Mouse (Mus musculus): ENCODE measurements at regions not wholly inside any gene's neighbourhood (a gene's known extent, or its start where the extent isn't known, plus 50 kb on each side); places are given as distances from the start of the nearest gene placed in this dataset.

- no peaks in the 10 kb centered on the region for H3K4me1 ChIP-seq
- no peaks in the 10 kb centered on the region for H3K27me3 ChIP-seq
- 72% methylated on average over 5 of the region's 5 CpGs for WGBS
- H3K27ac ChIP-seq, result no peak overlapping the region
- H3K4me3 ChIP-seq, result no peak overlapping the region
- H3K4me2 ChIP-seq (replicated peaks), result no peak overlapping the region
- no peaks in the 10 kb centered on the region for H3K9me3 ChIP-seq
- H3K36me3 ChIP-seq, result no peaks in the 10 kb centered on the region
- no peak for ATAC-seq (ENCODE audit: insufficient number of reproducible peaks, insufficient read depth, low FRiP score, low TSS enrichment)
- H3K9ac ChIP-seq, result no peak overlapping the region
Observed at GRCm38 (mm10) chr8:116215286-116215860, 289.4 kb upstream of the Dynlrb2 start.

DNA sequence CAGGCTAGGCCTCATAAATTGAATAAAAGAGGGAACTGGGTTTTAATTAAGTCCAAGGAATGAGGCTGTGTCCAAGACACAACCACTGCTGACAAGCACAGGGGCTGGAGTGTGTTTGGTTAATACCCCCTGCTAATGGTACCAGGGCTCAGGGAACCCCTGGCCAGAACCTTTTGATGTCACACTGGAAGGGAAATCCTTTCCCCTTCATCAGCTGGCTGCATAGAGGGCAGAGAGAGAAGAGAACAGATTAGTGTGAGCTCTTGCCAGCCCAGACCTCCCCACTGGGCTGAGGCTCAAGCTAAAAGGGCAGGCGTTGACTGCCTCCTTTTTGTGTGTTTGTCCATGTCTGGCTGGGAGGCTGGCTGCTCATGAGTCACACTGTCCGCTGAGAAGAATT, 301.1 kb upstream of the Dynlrb2 start:
- no peaks in the 10 kb centered on the region for H3K36me3 ChIP-seq
- no peak overlapping the region for H3K4me2 ChIP-seq (replicated peaks)
- H3K27ac ChIP-seq, result no peak overlapping the region
- no peak for ATAC-seq (ENCODE audit: insufficient number of reproducible peaks, insufficient read depth, low FRiP score, low TSS enrichment)
- no peaks in the 10 kb centered on the region for H3K27me3 ChIP-seq
- peaks cover 7% of the 10 kb centered on the region; the same call in 1 of the 2 replicates for H3K4me1 ChIP-seq
- no peak overlapping the region for H3K4me3 ChIP-seq
- H3K9ac ChIP-seq, result no peak overlapping the region
- peaks cover 7% of the 10 kb centered on the region; the same call in 1 of the 2 replicates for H3K9me3 ChIP-seq
- WGBS, result 57% methylated on average over 2 of the region's 2 CpGs

GRCm38 (mm10) chr8:116200459-116200999, 304.2 kb upstream of the Dynlrb2 start:
- H3K36me3 ChIP-seq, result no peaks in the 10 kb centered on the region
- H3K9me3 ChIP-seq, result no peaks in the 10 kb centered on the region
- H3K27me3 ChIP-seq, result no peaks in the 10 kb centered on the region
- no peak overlapping the region for H3K9ac ChIP-seq
- no peak overlapping the region for H3K4me3 ChIP-seq
- H3K4me1 ChIP-seq, result peaks cover 7% of the 10 kb centered on the region; the same call in 1 of the 2 replicates
- no peak overlapping the region for H3K27ac ChIP-seq
- no peak overlapping the region for H3K4me2 ChIP-seq (replicated peaks)
- WGBS, result 47% methylated on average over 11 of the region's 11 CpGs
- peak; percentile 10; the same call in 1 of the 2 replicates for ATAC-seq (ENCODE audit: insufficient number of reproducible peaks, insufficient read depth, low FRiP score, low TSS enrichment)

DNA sequence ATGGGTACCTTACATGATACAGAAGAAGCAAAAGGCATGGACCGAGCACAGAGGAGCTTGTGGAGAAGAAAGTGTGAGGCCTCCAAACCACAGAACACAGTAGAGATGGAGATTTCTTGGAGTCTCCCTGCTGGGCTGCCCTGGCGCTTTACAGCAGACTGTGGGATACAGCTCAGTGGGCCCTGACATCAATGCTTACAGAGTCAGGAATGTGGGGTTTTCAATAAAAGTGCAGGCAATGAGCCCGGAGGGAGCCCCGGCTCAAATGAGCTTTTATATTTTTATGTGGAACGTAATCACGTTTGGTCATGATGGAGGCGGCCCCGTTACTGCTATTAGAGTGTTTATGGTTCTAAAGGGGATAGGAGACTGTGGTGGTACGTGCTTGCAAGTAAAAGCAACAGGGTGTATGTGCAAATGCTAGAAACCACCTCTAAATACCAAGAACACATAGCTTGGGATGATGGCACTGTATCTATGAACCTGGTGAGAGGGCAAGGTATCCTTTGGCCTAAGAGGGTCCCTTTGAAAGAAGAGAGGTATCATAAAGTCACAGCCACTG, 308.1 kb upstream of the Dynlrb2 start:
- Histone ChIP-seq H3K4me1 (peaks cover 7% of the 10 kb centered on the region; the same call in 1 of the 2 replicates), H3K27ac (no peak overlapping the region)
- ATAC-seq (ENCODE audit: insufficient number of reproducible peaks, insufficient read depth, low FRiP score, low TSS enrichment), result no peak

DNA sequence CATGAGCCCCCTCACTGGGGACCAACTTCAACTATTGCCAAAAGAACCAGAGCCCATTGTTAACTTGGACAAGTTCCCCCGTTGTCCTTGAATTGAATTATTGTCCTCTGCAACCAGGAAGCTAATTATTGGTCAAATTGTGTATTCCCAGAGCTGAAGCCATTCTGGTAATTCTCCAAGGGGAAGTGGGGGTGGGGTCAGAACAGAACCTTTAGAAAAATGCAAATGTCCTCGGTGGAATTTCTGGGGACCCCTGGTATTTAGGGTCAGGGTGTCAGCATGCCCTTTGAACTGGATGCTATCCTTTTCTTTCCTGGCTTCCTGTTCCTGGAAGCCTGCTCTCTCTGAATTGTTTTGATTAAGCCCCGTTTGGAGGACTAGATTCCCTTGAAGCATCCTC, 312.7 kb upstream of the Dynlrb2 start:
- Histone ChIP-seq H3K4me3 (no peak overlapping the region), H3K27ac (no peak overlapping the region), H3K4me2 (replicated peaks) (no peak overlapping the region), H3K27me3 (no peaks in the 10 kb centered on the region), H3K9me3 (no peaks in the 10 kb centered on the region), H3K36me3 (no peaks in the 10 kb centered on the region), H3K9ac (no peak overlapping the region), H3K4me1 (no peaks in the 10 kb centered on the region)
- WGBS, result 11% methylated on average over 3 of the region's 3 CpGs
- ATAC-seq (ENCODE audit: insufficient number of reproducible peaks, insufficient read depth, low FRiP score, low TSS enrichment), result no peak

More for the DNA sequence above, 308.1 kb upstream of the Dynlrb2 start:
- Histone ChIP-seq H3K27me3 (no peaks in the 10 kb centered on the region), H3K4me2 (replicated peaks) (no peak overlapping the region), H3K36me3 (no peaks in the 10 kb centered on the region), H3K9me3 (no peaks in the 10 kb centered on the region), H3K4me3 (no peak overlapping the region), H3K9ac (no peak overlapping the region)
- WGBS, result 84% methylated on average over 9 of the region's 9 CpGs

GRCm38 (mm10) chr8:116185206-116185605, 319.6 kb upstream of the Dynlrb2 start:
- ATAC-seq (ENCODE audit: insufficient number of reproducible peaks, insufficient read depth, low FRiP score, low TSS enrichment), result no peak
- H3K4me3 ChIP-seq, result no peak overlapping the region

GRCm38 (mm10) chr8:116184241-116184640, 320.5 kb upstream of the Dynlrb2 start:
- Histone ChIP-seq H3K4me1 (no peaks in the 10 kb centered on the region), H3K27me3 (no peaks in the 10 kb centered on the region), H3K36me3 (no peaks in the 10 kb centered on the region), H3K9ac (no peak overlapping the region), H3K27ac (no peak overlapping the region), H3K4me2 (replicated peaks) (no peak overlapping the region), H3K9me3 (no peaks in the 10 kb centered on the region), H3K4me3 (no peak overlapping the region)
- WGBS, result 67% methylated on average over 8 of the region's 8 CpGs
- ATAC-seq (ENCODE audit: insufficient number of reproducible peaks, insufficient read depth, low FRiP score, low TSS enrichment), result no peak

More at GRCm38 (mm10) chr8:116185206-116185605, 319.6 kb upstream of the Dynlrb2 start:
- H3K9me3 ChIP-seq, result no peaks in the 10 kb centered on the region
- H3K9ac ChIP-seq, result no peak overlapping the region
- WGBS, result 92% methylated on average over 7 of the region's 7 CpGs
- no peaks in the 10 kb centered on the region for H3K36me3 ChIP-seq
- no peaks in the 10 kb centered on the region for H3K27me3 ChIP-seq
- no peaks in the 10 kb centered on the region for H3K4me1 ChIP-seq
- H3K27ac ChIP-seq, result no peak overlapping the region
- no peak overlapping the region for H3K4me2 ChIP-seq (replicated peaks)

- no peak overlapping the region for H3K4me3 ChIP-seq
- H3K4me2 ChIP-seq (replicated peaks), result no peak overlapping the region
- H3K36me3 ChIP-seq, result no peaks in the 10 kb centered on the region
- no peak overlapping the region for H3K9ac ChIP-seq
- no peaks in the 10 kb centered on the region for H3K27me3 ChIP-seq
- no peaks in the 10 kb centered on the region for H3K9me3 ChIP-seq
- no peaks in the 10 kb centered on the region for H3K4me1 ChIP-seq
- 47% methylated on average over 2 of the region's 2 CpGs for WGBS
- no peak for ATAC-seq (ENCODE audit: insufficient number of reproducible peaks, insufficient read depth, low FRiP score, low TSS enrichment)
- H3K27ac ChIP-seq, result no peak overlapping the region
Observed at GRCm38 (mm10) chr8:116177946-116178345, 326.8 kb upstream of the Dynlrb2 start.

DNA sequence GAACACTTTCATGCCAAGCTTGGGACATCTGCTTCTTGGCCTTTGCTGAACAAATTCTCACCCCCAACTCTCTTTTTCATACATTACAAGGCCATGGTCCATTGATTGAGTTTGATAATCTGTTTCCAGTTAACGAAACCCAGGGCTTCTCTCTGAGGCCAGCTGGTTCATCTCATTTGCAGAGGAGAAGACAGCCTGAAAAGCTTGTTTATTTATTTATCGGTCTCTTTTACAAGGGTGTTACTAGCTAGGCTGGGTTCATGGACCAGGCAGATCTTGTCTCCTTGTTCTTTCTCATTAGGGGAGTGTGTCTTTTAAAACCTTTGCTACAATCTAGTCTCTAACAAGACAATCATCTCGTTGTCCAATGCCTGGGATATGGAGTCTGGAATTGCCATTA, 329.9 kb upstream of the Dynlrb2 start:
- H3K27ac ChIP-seq, result no peak overlapping the region
- H3K9ac ChIP-seq, result no peak overlapping the region
- H3K9me3 ChIP-seq, result no peaks in the 10 kb centered on the region
- no peak overlapping the region for H3K4me3 ChIP-seq
- H3K4me2 ChIP-seq (replicated peaks), result no peak overlapping the region
- no peaks in the 10 kb centered on the region for H3K36me3 ChIP-seq
- WGBS, result 46% methylated on average over 3 of the region's 3 CpGs
- no peaks in the 10 kb centered on the region for H3K27me3 ChIP-seq
- ATAC-seq (ENCODE audit: insufficient number of reproducible peaks, insufficient read depth, low FRiP score, low TSS enrichment), result no peak
- no peaks in the 10 kb centered on the region for H3K4me1 ChIP-seq

- H3K36me3 ChIP-seq, result no peaks in the 10 kb centered on the region
- WGBS, result 35% methylated on average over 1 of the region's 1 CpGs
- H3K9me3 ChIP-seq, result no peaks in the 10 kb centered on the region
- no peak overlapping the region for H3K27ac ChIP-seq
- H3K27me3 ChIP-seq, result no peaks in the 10 kb centered on the region
- H3K9ac ChIP-seq, result no peak overlapping the region
- no peak overlapping the region for H3K4me3 ChIP-seq
- H3K4me2 ChIP-seq (replicated peaks), result no peak overlapping the region
- no peak for ATAC-seq (ENCODE audit: insufficient number of reproducible peaks, insufficient read depth, low FRiP score, low TSS enrichment)
- no peaks in the 10 kb centered on the region for H3K4me1 ChIP-seq
Observed at GRCm38 (mm10) chr8:116173961-116174360, 330.8 kb upstream of the Dynlrb2 start.

GRCm38 (mm10) chr8:116167874-116168273, 336.9 kb upstream of the Dynlrb2 start:
- Histone ChIP-seq H3K4me2 (replicated peaks) (no peak overlapping the region), H3K9me3 (no peaks in the 10 kb centered on the region), H3K36me3 (no peaks in the 10 kb centered on the region), H3K4me3 (no peak overlapping the region), H3K9ac (no peak overlapping the region), H3K27me3 (peaks cover 3% of the 10 kb centered on the region; the same call in 1 of the 2 replicates), H3K27ac (no peak overlapping the region), H3K4me1 (no peaks in the 10 kb centered on the region)
- no peak for ATAC-seq (ENCODE audit: insufficient number of reproducible peaks, insufficient read depth, low FRiP score, low TSS enrichment)
- WGBS, result 35% methylated on average over 4 of the region's 4 CpGs

- no peaks in the 10 kb centered on the region for H3K4me1 ChIP-seq
- H3K4me3 ChIP-seq, result no peak overlapping the region
- H3K9me3 ChIP-seq, result no peaks in the 10 kb centered on the region
- ATAC-seq (ENCODE audit: insufficient number of reproducible peaks, insufficient read depth, low FRiP score, low TSS enrichment), result no peak
- no peaks in the 10 kb centered on the region for H3K36me3 ChIP-seq
- 25% methylated on average over 8 of the region's 8 CpGs for WGBS
- H3K9ac ChIP-seq, result no peak overlapping the region
- H3K4me2 ChIP-seq (replicated peaks), result no peak overlapping the region
- no peak overlapping the region for H3K27ac ChIP-seq
- peaks cover 3% of the 10 kb centered on the region; the same call in 1 of the 2 replicates for H3K27me3 ChIP-seq
Observed at GRCm38 (mm10) chr8:116164989-116165299, 339.8 kb upstream of the Dynlrb2 start.
